Mouse (Mus musculus): ENCODE measurements around the gene Gm10964. TPM values are rescaled to one million over a fixed set of nuclear protein-coding genes. Genes with fewer than 3 reads are reported as not detected.

The Gm10964 gene
- total RNA-seq, 2 experiments from 2014 or later = not detected

Other genes with a start within 250 kb of the Gm10964 start
- gene Syt6, start 164.1 kb upstream of the Gm10964 start, total RNA-seq (2021) = 10 to 100 TPM; 12.6 to 19.3 TPM
- 1 to 10 TPM in 1 of 2 experiments, not detected in 1; 1.5 TPM for gene Atg4a-ps, start 93.3 kb upstream of the Gm10964 start, total RNA-seq (2021)
- 10 to 100 TPM; 12.2 to 14.2 TPM for gene Olfml3, start 1.4 kb upstream of the Gm10964 start, total RNA-seq (2021)
- gene Hipk1, start 52.2 kb downstream of the Gm10964 start, total RNA-seq (2021) = 10 to 100 TPM; 77.1 to 88.6 TPM
- gene Dclre1b, start 70.1 kb downstream of the Gm10964 start, total RNA-seq (2021) = 1 to 10 TPM; 5.5 to 7.2 TPM
- 10 to 100 TPM; 12.8 to 13.4 TPM for gene Ap4b1, start 70.2 kb downstream of the Gm10964 start, total RNA-seq (2021)
- under 1 TPM in 1 of 2 experiments, not detected in 1; 0.62 TPM for gene Gm43064, start 70.2 kb downstream of the Gm10964 start, total RNA-seq (2021)
- gene Bcl2l15, start 93.2 kb downstream of the Gm10964 start, total RNA-seq (2021) = under 1 TPM; 0.36 to 0.66 TPM
- under 1 TPM; 0.89 to 0.92 TPM for gene Ptpn22, start 120.4 kb downstream of the Gm10964 start, total RNA-seq (2021)
- gene Rsbn1, start 174.8 kb downstream of the Gm10964 start, total RNA-seq (2021) = 10 to 100 TPM; 18.0 to 18.4 TPM
- 10 to 100 TPM; 45.5 to 46.2 TPM for gene Phtf1, start 228.7 kb downstream of the Gm10964 start, total RNA-seq (2021)